Mouse (Mus musculus) right cerebral cortex, postnatal 10 days (tissue): Measurements from ENCODE around the gene Mbtps2.

Experiments used
- DNase-seq, 2 experiments: peaks; one replicate each; pipeline ENCODE4 v3.0.0; 2021; ENCODE audit warnings: low spot score in 2 of 2

Gene Mbtps2

GRCm38 (mm10) chrX:157598186-157598996, at the start of gene Mbtps2:
Mbtps2 (minus strand) TSS chrX:157598715.
- DNase-seq = peak; percentile 73 to 78

- DNase-seq = no peak
These were observed 47.9 kb upstream of the Mbtps2 start for GRCm38 (mm10) chrX:157646399-157646798.

- DNase-seq = no peak
These were observed 46.2 kb upstream of the Mbtps2 start for GRCm38 (mm10) chrX:157644700-157645099.

DNA sequence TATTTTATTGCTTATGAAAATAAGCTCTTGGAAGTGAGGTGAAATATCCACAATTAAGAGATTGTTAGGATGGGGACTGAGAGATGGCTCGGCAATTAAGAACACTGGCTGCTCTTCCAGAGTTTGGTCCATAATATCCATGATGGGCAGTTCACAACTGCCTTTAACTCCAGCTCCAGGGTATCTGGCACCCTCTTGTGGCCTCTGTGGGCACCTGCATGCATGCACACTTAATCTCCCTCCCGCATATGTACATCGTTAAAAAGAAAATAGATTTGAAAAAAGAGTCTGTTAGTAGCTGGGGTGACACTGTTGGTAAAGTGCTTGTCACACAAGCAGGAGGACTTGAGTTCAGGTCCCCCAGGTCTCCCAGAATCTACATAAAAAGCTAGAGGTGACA, 45.8 kb upstream of the Mbtps2 start:
- peak; percentile 36 to 57 for DNase-seq

DNA sequence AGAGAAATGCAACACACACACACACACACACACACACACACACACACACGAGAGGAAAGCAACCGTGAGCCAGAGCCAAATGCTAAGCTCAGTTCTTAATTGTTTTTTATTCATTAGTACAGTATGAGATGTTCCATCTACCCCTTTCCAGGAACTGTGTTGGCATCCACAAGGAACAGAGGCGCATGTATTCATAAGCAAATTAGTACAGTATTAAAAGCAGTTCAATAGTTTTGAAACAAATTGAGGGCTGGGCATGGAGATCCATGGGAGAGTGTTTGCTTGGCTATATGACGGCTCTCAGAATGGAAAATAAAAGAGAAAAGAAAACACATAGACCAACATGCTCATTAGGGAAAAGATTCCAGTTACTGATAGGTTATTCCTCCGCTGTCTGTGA, 44.3 kb upstream of the Mbtps2 start:
- DNase-seq = no peak

GRCm38 (mm10) chrX:157637253-157637652, 38.7 kb upstream of the Mbtps2 start:
- no peak for DNase-seq

- DNase-seq = no peak
These were observed 35.3 kb upstream of the Mbtps2 start for GRCm38 (mm10) chrX:157633676-157634414.

DNA sequence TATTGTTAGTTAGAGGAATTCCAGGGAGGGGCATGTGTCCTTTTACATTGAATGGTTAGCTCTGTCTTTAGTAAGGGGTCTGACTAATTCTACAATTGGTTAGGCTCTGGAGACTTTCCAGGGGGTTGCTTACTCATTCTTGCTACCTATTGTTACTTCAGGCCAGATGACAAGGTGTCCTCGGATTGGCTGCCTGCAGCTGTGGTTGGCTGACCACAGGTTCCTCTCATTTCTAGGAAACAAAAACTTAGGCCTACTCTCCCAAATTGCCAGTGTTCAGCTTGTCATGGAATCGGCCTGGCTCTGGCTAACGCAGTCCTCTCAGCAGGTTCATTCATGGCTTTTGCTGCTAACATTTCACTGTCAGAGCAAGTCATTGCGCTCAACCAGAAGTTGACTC, 31.8 kb upstream of the Mbtps2 start:
- DNase-seq = no peak

DNA sequence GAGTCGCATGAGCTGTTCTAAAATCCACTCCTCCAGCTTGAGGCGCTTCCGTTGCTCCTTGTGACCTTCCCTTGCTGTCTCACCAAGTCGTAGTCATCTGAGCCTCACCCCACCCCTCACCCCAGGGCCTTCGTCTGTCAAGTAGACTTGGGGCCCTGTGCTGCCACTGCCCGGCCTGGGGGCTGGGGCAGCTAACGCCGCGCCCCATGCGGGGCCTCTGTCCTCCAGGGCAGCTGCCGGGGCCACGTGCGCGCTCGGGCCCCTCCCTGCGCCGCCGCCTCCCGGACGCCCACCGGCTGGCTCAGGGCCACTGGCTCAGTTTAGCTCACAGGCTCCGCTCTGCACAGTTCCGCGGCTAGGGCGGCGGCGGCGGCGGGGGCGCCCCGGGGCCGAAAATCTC, 14.4 kb upstream of the Mbtps2 start:
- DNase-seq = no peak

- peak; percentile 45 to 50 for DNase-seq
These were observed 2.9 kb upstream of the Mbtps2 start for GRCm38 (mm10) chrX:157601450-157601849.

- DNase-seq = no peak
These were observed 830 bp downstream of the Mbtps2 start for GRCm38 (mm10) chrX:157597585-157598185.

- DNase-seq = no peak
These were observed 1.7 kb downstream of the Mbtps2 start for GRCm38 (mm10) chrX:157596802-157597201.

DNA sequence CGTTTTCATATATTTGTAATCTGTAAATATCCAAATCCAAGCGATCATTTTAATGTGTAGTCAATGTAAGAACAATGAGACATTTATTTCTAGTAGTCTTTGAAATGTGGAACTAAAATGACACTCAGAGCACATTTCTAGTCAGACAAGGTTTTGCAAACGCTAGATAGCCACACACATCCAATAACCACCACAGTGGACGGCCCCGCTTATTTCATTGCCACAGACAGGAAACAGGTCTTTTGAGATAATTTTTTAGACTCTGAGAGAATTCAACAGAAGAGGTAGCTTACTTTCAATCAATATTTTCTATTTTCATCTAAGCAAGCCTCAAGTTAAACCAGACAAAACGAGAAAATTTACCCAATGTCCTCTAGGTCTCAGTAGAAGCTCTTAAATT, 2.6 kb downstream of the Mbtps2 start:
- no peak for DNase-seq

GRCm38 (mm10) chrX:157594606-157595005, 3.9 kb downstream of the Mbtps2 start:
- DNase-seq = no peak

- no peak for DNase-seq
These were observed 11.5 kb downstream of the Mbtps2 start for GRCm38 (mm10) chrX:157587001-157587400.

DNA sequence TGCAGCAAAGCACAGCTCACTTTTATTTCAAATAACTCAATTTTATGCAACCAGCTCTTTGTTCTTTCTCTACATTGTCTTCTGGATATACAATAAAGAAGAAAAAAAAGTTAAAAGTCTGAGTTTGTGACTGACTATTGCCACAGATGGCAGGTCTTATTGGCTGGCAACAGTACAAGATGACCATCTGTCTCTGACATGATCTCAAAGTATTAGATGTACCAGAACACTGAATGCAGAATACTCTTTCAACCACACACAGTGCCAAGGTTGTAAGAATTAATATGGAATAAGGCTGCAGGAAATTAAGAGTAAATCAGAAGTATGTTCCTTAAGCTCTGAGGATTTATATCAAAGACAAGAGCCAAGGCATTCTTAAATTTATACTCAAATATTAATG, 12.1 kb downstream of the Mbtps2 start:
- no peak for DNase-seq

DNA sequence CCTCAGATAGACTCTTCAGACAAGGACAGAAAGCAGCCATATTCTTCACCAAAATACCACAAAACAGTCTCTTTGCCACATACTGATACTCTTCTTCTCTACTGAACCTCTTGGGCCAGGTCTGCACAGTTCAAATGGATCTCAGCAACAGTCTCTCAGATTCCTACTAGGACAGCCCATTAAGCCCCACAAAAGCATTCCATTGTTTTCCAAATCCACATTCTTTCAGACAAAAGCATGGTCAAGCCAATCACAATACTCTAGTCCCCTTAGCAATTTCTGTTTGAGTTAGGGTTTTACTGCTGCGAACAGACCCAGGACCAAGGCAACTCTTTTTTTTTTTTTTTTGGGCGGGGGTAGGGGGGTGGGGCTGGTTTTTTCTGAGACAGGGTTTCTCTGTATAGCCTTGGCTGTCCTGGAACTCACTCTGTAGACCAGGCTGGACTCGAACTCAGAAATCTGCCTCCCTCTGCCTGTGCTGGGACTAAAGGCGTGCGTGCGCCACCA, 19.4 kb downstream of the Mbtps2 start:
- no peak for DNase-seq

DNA sequence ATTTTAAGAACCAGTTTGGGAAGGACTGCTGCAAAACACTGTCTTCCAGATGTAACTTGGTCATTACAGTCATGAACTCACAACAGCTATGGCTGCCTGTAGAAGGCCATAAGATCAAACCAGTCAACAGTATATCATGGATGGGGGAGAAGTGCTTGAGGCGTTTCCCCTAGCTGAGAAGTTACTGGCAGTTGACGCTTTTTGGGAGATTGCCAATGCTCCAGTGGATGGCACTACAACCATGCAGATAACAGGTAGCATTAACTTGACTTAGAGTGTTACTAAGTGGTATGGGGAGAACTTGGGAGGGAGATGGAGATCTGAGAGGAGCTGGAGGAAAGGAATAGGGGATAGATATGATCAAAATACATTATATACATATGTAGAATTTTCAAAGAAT, 23.8 kb downstream of the Mbtps2 start:
- no peak for DNase-seq

DNA sequence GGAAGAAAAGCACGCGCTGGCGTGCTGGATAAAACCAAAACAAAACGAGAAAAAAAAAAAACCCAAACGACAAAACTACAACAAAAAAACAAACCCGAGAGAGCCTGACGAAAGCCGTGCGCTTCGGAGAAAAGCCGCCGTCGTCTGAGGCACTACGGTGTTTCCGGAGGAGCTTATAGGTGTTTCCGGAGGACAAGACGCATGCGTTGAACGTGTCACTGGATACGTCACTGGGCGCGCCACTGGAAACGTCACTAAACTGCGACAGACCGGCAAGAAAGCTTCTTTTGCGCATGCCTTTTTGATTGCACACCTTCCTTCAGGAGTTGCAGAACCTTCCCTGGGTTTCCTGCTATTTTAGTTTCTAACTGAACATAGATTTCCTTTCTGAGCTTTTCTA, 29.7 kb downstream of the Mbtps2 start, which contains the start of gene Yy2:
TSS of gene Yy2 (minus strand) at position 146 of the 400 bp plus-strand sequence.
- no peak for DNase-seq

- DNase-seq = no peak
These were observed 34.7 kb downstream of the Mbtps2 start for GRCm38 (mm10) chrX:157563794-157564193.

- DNase-seq = no peak
These were observed 51.4 kb downstream of the Mbtps2 start for GRCm38 (mm10) chrX:157547082-157547481.

DNA sequence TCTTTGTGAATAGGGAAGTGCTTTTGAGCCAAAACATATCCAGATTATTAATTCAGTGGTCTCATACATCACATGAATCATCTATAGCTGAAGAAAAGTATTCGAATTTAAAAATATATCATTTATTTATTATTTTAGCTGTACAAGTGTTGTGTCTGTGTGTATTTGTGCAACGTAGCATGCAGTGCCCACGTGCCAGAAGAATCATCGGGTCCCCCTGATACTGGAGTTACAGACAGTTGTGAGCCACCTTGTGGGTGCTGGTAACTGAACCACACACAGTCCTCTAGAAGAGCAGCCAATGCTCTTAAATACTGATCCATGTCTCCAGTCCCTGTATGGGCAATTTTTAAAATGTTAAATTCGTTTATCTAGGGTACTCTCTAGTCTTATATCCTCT, 92.1 kb downstream of the Mbtps2 start:
- no peak for DNase-seq
